Mouse (Mus musculus) T-helper 2 cell (primary cell): ENCODE results near the gene Garem2.

Experiments
- in situ Hi-C: fragments of 300-600 bp; cut with MboI, MseI; formaldehyde crosslinking; loops from one replicate; pipeline ENCODE4 v1.15.1; 2025; ENCODE audit warnings: high pct_unique_total_duplicates

Garem2 gene

GRCm38 (mm10) chr5:30111771-30112170, 6.8 kb downstream of the Garem2 start:
- in situ Hi-C loops: no loop called here

GRCm38 (mm10) chr5:30112533-30113068, 7.6 kb downstream of the Garem2 start:
- in situ Hi-C loops: no loop called here

- in situ Hi-C loops: no loop called here
Measured at GRCm38 (mm10) chr5:30113881-30114760, 9.2 kb downstream of the Garem2 start.

- in situ Hi-C loops: no loop called here
Measured at GRCm38 (mm10) chr5:30114761-30115140, 9.8 kb downstream of the Garem2 start.

- in situ Hi-C loops: no loop called here
Measured at GRCm38 (mm10) chr5:30115718-30116117, 10.8 kb downstream of the Garem2 start.

GRCm38 (mm10) chr5:30118018-30118417, 13.1 kb downstream of the Garem2 start:
- in situ Hi-C loops: no loop called here

GRCm38 (mm10) chr5:30119163-30119562, 14.2 kb downstream of the Garem2 start:
- in situ Hi-C loops: no loop called here

- in situ Hi-C loops: no loop called here
Measured at GRCm38 (mm10) chr5:30120106-30120505, 15.1 kb downstream of the Garem2 start.

- in situ Hi-C loops: no loop called here
Measured at GRCm38 (mm10) chr5:30122481-30122880, 17.5 kb downstream of the Garem2 start.

- in situ Hi-C loops: no loop called here
Measured at GRCm38 (mm10) chr5:30125587-30125986, 20.6 kb downstream of the Garem2 start.

GRCm38 (mm10) chr5:30126756-30127155, 21.8 kb downstream of the Garem2 start:
- in situ Hi-C loops: no loop called here

- in situ Hi-C loops: no loop called here
Measured at GRCm38 (mm10) chr5:30127921-30128597, 23.1 kb downstream of the Garem2 start.

GRCm38 (mm10) chr5:30128680-30129079, 23.7 kb downstream of the Garem2 start:
- in situ Hi-C loops: no loop called here

GRCm38 (mm10) chr5:30131246-30131645, 26.3 kb downstream of the Garem2 start:
- in situ Hi-C loops: no loop called here

- in situ Hi-C loops: no loop called here
Measured at GRCm38 (mm10) chr5:30132173-30132572, 27.2 kb downstream of the Garem2 start.

- in situ Hi-C loops: no loop called here
Measured at GRCm38 (mm10) chr5:30135711-30136231, 30.8 kb downstream of the Garem2 start.

- in situ Hi-C loops: no loop called here
Measured at GRCm38 (mm10) chr5:30137271-30137670, 32.3 kb downstream of the Garem2 start.

GRCm38 (mm10) chr5:30138193-30138592, 33.2 kb downstream of the Garem2 start:
- in situ Hi-C loops: no loop called here

- in situ Hi-C loops: no loop called here
Measured at GRCm38 (mm10) chr5:30146526-30146925, 41.6 kb downstream of the Garem2 start.

- in situ Hi-C loops: no loop called here
Measured at GRCm38 (mm10) chr5:30148133-30148920, 43.4 kb downstream of the Garem2 start.

GRCm38 (mm10) chr5:30152007-30152406, 47.0 kb downstream of the Garem2 start:
- in situ Hi-C loops: loop anchor here (5.0 kb wide), 1 partner anchor 90 kb away; no protein-coding TSS in a partner anchor
